Mouse (Mus musculus) brain, embryonic 14.5 days (tissue): ENCODE measurements at regions not wholly inside any gene's neighbourhood (a gene's known extent, or its start where the extent isn't known, plus 50 kb on each side); places are given as distances from the start of the nearest gene placed in this dataset.

Experiments
- CTCF ChIP-seq: fragments of 200-500 bp; IDR thresholded peaks from 2 replicates; pipeline ENCODE4 v1.5.1; 2012; ENCODE audit warnings: inconsistent platforms, mild to moderate bottlenecking, moderate library complexity, borderline replicate concordance; ENCODE audit not compliant: insufficient read depth, insufficient read length; ENCODE audit errors: extremely low read depth
- POLR2A ChIP-seq: fragments of 200-500 bp; IDR thresholded peaks from 2 replicates; pipeline ENCODE4 v1.6.1; 2012; ENCODE audit warnings: mild to moderate bottlenecking, inconsistent platforms, borderline replicate concordance; ENCODE audit not compliant: poor library complexity, insufficient read depth, insufficient read length, severe bottlenecking; ENCODE audit errors: extremely low read depth

GRCm38 (mm10) chr1:115127337-115127736, 557.2 kb upstream of the Cntnap5a start:
- no peak for TF ChIP-seq POLR2A
- no peak for TF ChIP-seq CTCF
